Mouse (Mus musculus): ENCODE measurements at regions not wholly inside any gene's neighbourhood (a gene's known extent, or its start where the extent isn't known, plus 50 kb on each side); places are given as distances from the start of the nearest gene placed in this dataset.

GRCm38 (mm10) chr3:143986798-143987197 is 218.2 kb downstream of the Lmo4 start:
- DNase-seq (ENCODE audit: low spot score) (no peak), ATAC-seq (replicated peaks; ENCODE audit: low FRiP score, low read depth) (no peak)
- H3K9me3 ChIP-seq (replicated peaks; ENCODE audit: low read length): no peaks in the 10 kb centered on the region
- no peak overlapping the region for H3K27ac ChIP-seq
- TF ChIP-seq CTCF (IDR thresholded peaks at IDR 0.05; ENCODE audit: low read depth): no peak
- no peak overlapping the region for H3K4me3 ChIP-seq (replicated peaks; ENCODE audit: low read depth, low read length)
- no peak overlapping the region for H3K4me2 ChIP-seq (ENCODE audit: low read length)
- no peaks in the 10 kb centered on the region for H3K27me3 ChIP-seq (ENCODE audit: insufficient read depth, low read length)
- WGBS: 100% methylated on average over 2 of the region's 2 CpGs
- H3K36me3 ChIP-seq (ENCODE audit: insufficient read depth, low read length): no peaks in the 10 kb centered on the region
- no peaks in the 10 kb centered on the region for H3K4me1 ChIP-seq (replicated peaks; ENCODE audit: insufficient read depth, low read length)
- no peak overlapping the region for H3K9ac ChIP-seq (ENCODE audit: low read depth, low read length)

- no peak overlapping the region for H3K27ac ChIP-seq
- no peak overlapping the region for H3K4me3 ChIP-seq (replicated peaks; ENCODE audit: low read depth, low read length)
- TF ChIP-seq CTCF (IDR thresholded peaks at IDR 0.05; ENCODE audit: low read depth): no peak
- no peaks in the 10 kb centered on the region for H3K27me3 ChIP-seq (ENCODE audit: insufficient read depth, low read length)
- H3K9ac ChIP-seq (ENCODE audit: low read depth, low read length): no peak overlapping the region
- DNase-seq (ENCODE audit: low spot score): no peak
- H3K4me2 ChIP-seq (ENCODE audit: low read length): no peak overlapping the region
- H3K4me1 ChIP-seq (replicated peaks; ENCODE audit: insufficient read depth, low read length): no peaks in the 10 kb centered on the region
- 85% methylated on average over 5 of the region's 5 CpGs for WGBS
- no peak for ATAC-seq (replicated peaks; ENCODE audit: low FRiP score, low read depth)
- no peaks in the 10 kb centered on the region for H3K9me3 ChIP-seq (replicated peaks; ENCODE audit: low read length)
- H3K36me3 ChIP-seq (ENCODE audit: insufficient read depth, low read length): no peaks in the 10 kb centered on the region
These were observed 218.9 kb downstream of the Lmo4 start for GRCm38 (mm10) chr3:143986200-143986506.

DNA sequence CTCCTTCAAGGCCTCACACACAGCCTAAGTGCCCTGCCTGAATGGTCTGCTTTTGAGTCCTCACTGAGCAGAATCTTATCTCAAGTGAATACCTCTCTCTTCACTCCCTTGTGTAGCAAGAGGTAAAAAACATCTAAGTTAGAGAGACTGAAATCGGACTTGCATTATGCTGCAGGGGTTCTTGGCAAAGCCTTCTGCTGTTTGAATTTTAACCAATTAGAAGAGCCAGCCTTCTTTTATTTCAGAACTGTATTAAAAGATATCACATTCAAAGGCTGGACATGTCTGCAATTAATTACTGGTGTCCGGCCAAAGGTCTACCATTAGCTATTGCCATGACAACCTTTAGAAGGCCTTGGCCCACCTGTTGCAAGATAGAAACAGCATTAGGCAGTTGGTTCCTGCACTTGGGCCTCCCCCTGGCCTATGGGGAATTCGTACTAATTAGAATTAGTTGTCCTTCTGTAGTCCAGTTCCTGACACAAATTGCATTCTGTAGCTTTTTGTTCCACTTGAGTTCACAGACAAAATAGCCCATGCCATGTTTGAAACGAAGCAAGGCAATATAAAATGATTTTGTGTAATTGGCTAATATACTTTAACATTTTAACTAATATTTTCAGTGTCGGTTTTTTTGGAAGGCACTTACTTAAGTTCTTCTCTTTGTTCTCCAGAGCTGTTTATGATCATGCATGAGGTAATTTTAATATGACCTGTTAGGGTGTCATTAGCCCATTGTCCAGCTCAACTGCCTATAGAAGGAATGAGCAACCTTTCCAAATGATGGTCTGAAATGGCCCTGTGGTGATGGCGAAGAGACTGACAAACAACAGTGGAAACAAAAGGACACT is 219.4 kb downstream of the Lmo4 start:
- Histone ChIP-seq H3K27ac (no peak overlapping the region), H3K36me3 (ENCODE audit: insufficient read depth, low read length) (no peaks in the 10 kb centered on the region), H3K4me3 (replicated peaks; ENCODE audit: low read depth, low read length) (no peak overlapping the region), H3K4me2 (ENCODE audit: low read length) (no peak overlapping the region), H3K27me3 (ENCODE audit: insufficient read depth, low read length) (no peaks in the 10 kb centered on the region), H3K9me3 (replicated peaks; ENCODE audit: low read length) (no peaks in the 10 kb centered on the region), H3K9ac (ENCODE audit: low read depth, low read length) (no peak overlapping the region), H3K4me1 (replicated peaks; ENCODE audit: insufficient read depth, low read length) (no peaks in the 10 kb centered on the region)
- no peak for DNase-seq (ENCODE audit: low spot score)
- ATAC-seq (replicated peaks; ENCODE audit: low FRiP score, low read depth): no peak
- 72% methylated on average over 6 of the region's 6 CpGs for WGBS
- TF ChIP-seq CTCF (IDR thresholded peaks at IDR 0.05; ENCODE audit: low read depth): no peak

DNA sequence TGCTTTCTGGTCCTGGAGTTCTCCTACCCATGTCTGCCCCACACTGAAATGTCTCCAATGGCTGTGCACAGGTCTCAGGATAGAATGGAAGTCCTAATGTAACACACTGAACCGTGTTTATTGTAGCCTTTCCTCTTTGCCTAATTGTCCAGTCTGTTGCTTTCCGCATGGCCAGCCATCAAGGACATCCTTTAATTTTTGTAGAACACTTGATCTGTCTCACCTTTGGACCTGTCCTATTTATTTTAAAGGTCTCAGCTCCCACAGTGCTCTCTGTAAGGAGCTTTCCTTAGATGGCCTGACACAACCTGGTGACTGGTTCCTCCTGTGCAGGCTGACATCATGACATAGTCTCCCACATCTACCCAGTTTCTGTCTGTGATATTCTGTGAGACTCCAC is 226.3 kb downstream of the Lmo4 start:
- no peak overlapping the region for H3K4me2 ChIP-seq (ENCODE audit: low read length)
- no peak for TF ChIP-seq CTCF (IDR thresholded peaks at IDR 0.05; ENCODE audit: low read depth)
- H3K27me3 ChIP-seq (ENCODE audit: insufficient read depth, low read length): no peaks in the 10 kb centered on the region
- H3K4me1 ChIP-seq (replicated peaks; ENCODE audit: insufficient read depth, low read length): no peaks in the 10 kb centered on the region
- H3K4me3 ChIP-seq (replicated peaks; ENCODE audit: low read depth, low read length): no peak overlapping the region
- no peaks in the 10 kb centered on the region for H3K9me3 ChIP-seq (replicated peaks; ENCODE audit: low read length)
- no peaks in the 10 kb centered on the region for H3K36me3 ChIP-seq (ENCODE audit: insufficient read depth, low read length)
- peak; percentile 36 for DNase-seq (ENCODE audit: low spot score)
- ATAC-seq (replicated peaks; ENCODE audit: low FRiP score, low read depth): peak; percentile 61; the same call in 1 of the 2 replicates
- no peak overlapping the region for H3K9ac ChIP-seq (ENCODE audit: low read depth, low read length)
- WGBS: 39% methylated on average over 2 of the region's 2 CpGs
- no peak overlapping the region for H3K27ac ChIP-seq

- DNase-seq (ENCODE audit: low spot score) (no peak), ATAC-seq (replicated peaks; ENCODE audit: low FRiP score, low read depth) (no peak)
These were observed 227.1 kb downstream of the Lmo4 start for GRCm38 (mm10) chr3:143977886-143978447.

GRCm38 (mm10) chr3:143973582-143973981 is 231.4 kb downstream of the Lmo4 start:
- H3K9me3 ChIP-seq (replicated peaks; ENCODE audit: low read length): no peaks in the 10 kb centered on the region
- no peak for TF ChIP-seq CTCF (IDR thresholded peaks at IDR 0.05; ENCODE audit: low read depth)
- 85% methylated on average over 9 of the region's 9 CpGs for WGBS

More at GRCm38 (mm10) chr3:143977886-143978447, 227.1 kb downstream of the Lmo4 start:
- Histone ChIP-seq H3K36me3 (ENCODE audit: insufficient read depth, low read length) (no peaks in the 10 kb centered on the region), H3K9ac (ENCODE audit: low read depth, low read length) (no peak overlapping the region), H3K4me3 (replicated peaks; ENCODE audit: low read depth, low read length) (no peak overlapping the region), H3K4me1 (replicated peaks; ENCODE audit: insufficient read depth, low read length) (no peaks in the 10 kb centered on the region), H3K27me3 (ENCODE audit: insufficient read depth, low read length) (no peaks in the 10 kb centered on the region), H3K4me2 (ENCODE audit: low read length) (no peak overlapping the region), H3K27ac (no peak overlapping the region), H3K9me3 (replicated peaks; ENCODE audit: low read length) (no peaks in the 10 kb centered on the region)
- 50% methylated on average over 7 of the region's 7 CpGs for WGBS
- no peak for TF ChIP-seq CTCF (IDR thresholded peaks at IDR 0.05; ENCODE audit: low read depth)

More at GRCm38 (mm10) chr3:143973582-143973981, 231.4 kb downstream of the Lmo4 start:
- Histone ChIP-seq H3K9ac (ENCODE audit: low read depth, low read length) (no peak overlapping the region), H3K4me1 (replicated peaks; ENCODE audit: insufficient read depth, low read length) (no peaks in the 10 kb centered on the region), H3K4me2 (ENCODE audit: low read length) (no peak overlapping the region), H3K27ac (no peak overlapping the region), H3K36me3 (ENCODE audit: insufficient read depth, low read length) (no peaks in the 10 kb centered on the region), H3K27me3 (ENCODE audit: insufficient read depth, low read length) (no peaks in the 10 kb centered on the region), H3K4me3 (replicated peaks; ENCODE audit: low read depth, low read length) (no peak overlapping the region)
- DNase-seq (ENCODE audit: low spot score): no peak
- ATAC-seq (replicated peaks; ENCODE audit: low FRiP score, low read depth): no peak
